Mouse (Mus musculus) E14TG2a.4 (cell line): ENCODE data around the gene Arhgef3.
A peak's percentile ranks its signal among the peaks of the same experiment; 100 is the strongest.

ENCODE experiments used
- CTCF ChIP-seq: conservative IDR thresholded peaks from 2 replicates; pipeline ENCODE4 v1.5.1; 2014; ENCODE audit warnings: low read length
- NANOG ChIP-seq: IDR thresholded peaks from 2 replicates; pipeline ENCODE4 v1.6.1; 2014; ENCODE audit warnings: borderline replicate concordance, low read length, mixed read lengths
- POU5F1 ChIP-seq: IDR thresholded peaks from 2 replicates; pipeline ENCODE4 v1.6.1; 2014; ENCODE audit warnings: low read length, borderline replicate concordance

DNA sequence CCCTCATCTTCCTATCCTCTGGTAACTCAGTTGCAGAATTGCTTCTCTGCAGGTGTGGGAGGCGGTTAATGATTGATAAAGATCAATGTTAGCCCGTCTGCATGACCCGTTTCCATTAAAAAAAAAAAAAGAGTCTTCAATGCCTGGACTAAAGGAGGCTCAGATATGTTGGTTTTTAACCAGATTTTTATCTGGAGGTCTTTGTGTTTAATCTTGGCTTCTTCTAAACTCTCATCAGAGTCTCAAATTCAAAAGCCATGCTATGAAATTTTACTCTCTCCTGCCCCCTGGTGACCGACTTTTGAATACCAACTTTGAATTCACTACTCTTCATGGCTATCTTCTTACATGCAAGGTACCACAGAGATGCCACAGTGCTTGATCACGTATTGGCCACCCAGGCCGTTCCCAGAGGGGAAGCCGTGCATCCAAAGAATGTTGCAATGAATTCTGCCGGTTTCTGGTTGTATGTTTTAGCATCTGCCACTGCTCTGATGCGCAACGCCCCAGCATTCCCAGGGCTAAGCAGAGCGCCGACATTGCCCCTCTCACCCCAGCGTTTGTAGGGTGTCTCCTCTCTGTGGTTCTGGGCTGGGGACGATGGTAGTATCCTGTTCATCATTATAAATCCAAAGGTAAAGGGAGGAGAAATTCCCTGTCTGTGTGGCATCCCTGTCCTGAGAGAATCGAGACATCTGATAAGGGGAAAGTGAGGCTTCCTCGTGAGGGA, 69.0 kb downstream of the Arhgef3 start:
- TF ChIP-seq CTCF: peak; percentile 55
- no peak for TF ChIP-seq POU5F1
- TF ChIP-seq NANOG: no peak
